Mouse (Mus musculus) CH12.LX (cell line): Measurements from ENCODE around the gene Slc44a3. TPM values are rescaled to one million over a fixed set of nuclear protein-coding genes. Genes with fewer than 3 reads are reported as not detected.

ENCODE experiments used
- DNase-seq: peaks from one replicate; pipeline ENCODE4 v3.0.0-alpha.2; 2013; ENCODE audit errors: extremely low read depth
- H3K27ac ChIP-seq: 2 replicates; pipeline ENCODE4 v1.5.1; 2012; ENCODE audit warnings: low read depth, mild to moderate bottlenecking, control low read depth, moderate library complexity; ENCODE audit not compliant: insufficient read depth
- H3K27me3 ChIP-seq: replicated peaks from 2 replicates; pipeline ENCODE3; 2012; ENCODE audit warnings: inconsistent platforms
- H3K36me3 ChIP-seq, 2 experiments: replicated peaks in 1 of 2; 2 replicates each; pipeline versions ENCODE3 to v1.6.1; 2012; ENCODE audit warnings: inconsistent platforms in 1 of 2, low read length in 1 of 2, mild to moderate bottlenecking in 1 of 2, mixed read lengths in 1 of 2, moderate library complexity in 1 of 2; ENCODE audit not compliant: control insufficient read depth in 1 of 2, insufficient read depth in 1 of 2
- H3K4me1 ChIP-seq, 2 experiments: 2 replicates each; pipeline ENCODE4 v1.6.1; 2012; ENCODE audit warnings: inconsistent platforms in 1 of 2, moderate library complexity in 1 of 2; ENCODE audit not compliant: insufficient read depth in 2 of 2, control insufficient read depth in 1 of 2
- H3K4me2 ChIP-seq: 2 replicates; pipeline ENCODE4 v1.6.1; 2012; ENCODE audit warnings: low read depth, mild to moderate bottlenecking, control low read depth; ENCODE audit not compliant: poor library complexity, insufficient read depth, severe bottlenecking
- H3K4me3 ChIP-seq, 3 experiments: fragments of 150-350 bp in 1 of 3; sonication (generic) in 1 of 3; replicated peaks in 1 of 3; 2 replicates each; pipeline versions ENCODE3 to v1.5.1; 2011 to 2012; ENCODE audit warnings: low read depth in 2 of 3, low read length in 2 of 3, mild to moderate bottlenecking in 2 of 3, moderate library complexity in 2 of 3, control low read depth in 1 of 3, improper control_type of control experiment in 1 of 3, inconsistent platforms in 1 of 3, mixed read lengths in 1 of 3; ENCODE audit not compliant: poor library complexity in 1 of 3
- H3K79me2 ChIP-seq: replicated peaks from 2 replicates; pipeline ENCODE4 v1.6.1; 2012; ENCODE audit warnings: mild to moderate bottlenecking, moderate library complexity; ENCODE audit not compliant: control insufficient read depth, poor library complexity, insufficient read depth, severe bottlenecking; ENCODE audit errors: extremely low read depth
- H3K9ac ChIP-seq: 2 replicates; pipeline ENCODE4 v1.6.1; 2012; ENCODE audit warnings: low read depth, mild to moderate bottlenecking, control low read depth, moderate library complexity; ENCODE audit not compliant: insufficient read depth
- H3K9me3 ChIP-seq: replicated peaks from 2 replicates; pipeline ENCODE3; 2012; ENCODE audit warnings: low read length, inconsistent platforms, mixed read lengths
- BHLHE40 ChIP-seq: IDR thresholded peaks from 2 replicates; pipeline ENCODE4 v1.6.1; 2011; ENCODE audit warnings: mild to moderate bottlenecking, low read depth, low read length, improper control_type of control experiment
- EP300 ChIP-seq: IDR thresholded peaks from 2 replicates; pipeline ENCODE4 v1.6.1; 2011; ENCODE audit warnings: low read length, improper control_type of control experiment
- ETS1 ChIP-seq: conservative IDR thresholded peaks from 2 replicates; pipeline ENCODE4 v1.6.1; 2012; ENCODE audit warnings: low read depth, mild to moderate bottlenecking, inconsistent platforms, low read length, improper control_type of control experiment, moderate library complexity
- JUN ChIP-seq: IDR thresholded peaks from 2 replicates; pipeline ENCODE4 v1.6.1; 2011; ENCODE audit warnings: low read depth, mild to moderate bottlenecking, low read length, improper control_type of control experiment, moderate library complexity; ENCODE audit not compliant: insufficient read depth
- JUND ChIP-seq: conservative IDR thresholded peaks from 2 replicates; pipeline ENCODE4 v1.6.1; 2011; ENCODE audit warnings: low read depth, low read length, improper control_type of control experiment
- KAT2A ChIP-seq: IDR thresholded peaks from 2 replicates; pipeline ENCODE4 v1.6.1; 2012; ENCODE audit warnings: low read length, improper control_type of control experiment, inconsistent platforms; ENCODE audit not compliant: insufficient replicate concordance
- MAFK ChIP-seq: IDR thresholded peaks from 2 replicates; pipeline ENCODE4 v1.6.1; 2011; ENCODE audit warnings: low read length, improper control_type of control experiment; ENCODE audit not compliant: insufficient replicate concordance
- MAZ ChIP-seq: IDR thresholded peaks from 2 replicates; pipeline ENCODE4 v1.6.1; 2012; ENCODE audit warnings: low read depth, mild to moderate bottlenecking, inconsistent platforms, low read length, improper control_type of control experiment, moderate library complexity
- MEF2A ChIP-seq: IDR thresholded peaks from 2 replicates; pipeline ENCODE4 v1.6.1; 2014; ENCODE audit warnings: low read depth, mild to moderate bottlenecking, inconsistent platforms, low read length, improper control_type of control experiment, borderline replicate concordance
- MXI1 ChIP-seq: IDR thresholded peaks from 2 replicates; pipeline ENCODE4 v1.6.1; 2011; ENCODE audit warnings: mild to moderate bottlenecking, low read depth, low read length, improper control_type of control experiment
- NELFE ChIP-seq: IDR thresholded peaks from 2 replicates; pipeline ENCODE4 v1.6.1; 2011; ENCODE audit warnings: low read depth, low read length, improper control_type of control experiment
- NRF1 ChIP-seq: IDR thresholded peaks from 2 replicates; pipeline ENCODE4 v1.6.1; 2014; ENCODE audit warnings: low read depth, mild to moderate bottlenecking, inconsistent platforms, low read length, improper control_type of control experiment, moderate library complexity
- TBP ChIP-seq: conservative IDR thresholded peaks from 2 replicates; pipeline ENCODE4 v1.6.1; 2011; ENCODE audit warnings: low read depth, low read length, improper control_type of control experiment
- USF1 ChIP-seq: IDR thresholded peaks from 2 replicates; pipeline ENCODE4 v1.6.1; 2014; ENCODE audit warnings: low read depth, mild to moderate bottlenecking, inconsistent platforms, low read length, improper control_type of control experiment
- USF2 ChIP-seq: conservative IDR thresholded peaks from 2 replicates; pipeline ENCODE4 v1.6.1; 2011; ENCODE audit warnings: low read depth, low read length, improper control_type of control experiment
- ZC3H11A ChIP-seq: IDR thresholded peaks from 2 replicates; pipeline ENCODE4 v1.6.1; 2012; ENCODE audit warnings: low read depth, mild to moderate bottlenecking, inconsistent platforms, low read length, improper control_type of control experiment
- ZKSCAN1 ChIP-seq: IDR thresholded peaks from 2 replicates; pipeline ENCODE4 v1.6.1; 2012; ENCODE audit warnings: low read depth, inconsistent platforms, low read length, improper control_type of control experiment, borderline replicate concordance
- ZNF384 ChIP-seq: IDR thresholded peaks from 2 replicates; pipeline ENCODE4 v1.6.1; 2012; ENCODE audit warnings: low read depth, low read length, improper control_type of control experiment, inconsistent platforms
- dilution Hi-C: fragments of 300-500 bp; cut with MboI; formaldehyde crosslinking; loops from 2 replicates; pipeline ENCODE4 v1.14.3; 2020; ENCODE audit warnings: low sequenced_read_pairs; ENCODE audit not compliant: extremely low pct_unique_long_range_greater_than_20kb, extremely low pct_ligation_motif_present
- in situ Hi-C: fragments of 300-500 bp; cut with MboI; formaldehyde crosslinking; loops from 3 replicates; pipeline ENCODE4 v1.14.3; 2019; ENCODE audit warnings: low sequenced_read_pairs, low pct_ligation_motif_present, low pct_unique_long_range_greater_than_20kb, mixed read lengths
- polyA plus RNA-seq: library from polyadenylated mRNA; unstranded; fragments of >175 nt; gene quantifications from 2 replicates; pipeline ENCODE4 v1.2.1, GENCODE M21; 2012; ENCODE audit warnings: low read depth; ENCODE audit not compliant: insufficient read length
- total RNA-seq, 2 experiments: library from RNA; depleted of rRNA; stranded (reverse); fragments of 300-350 nt in 1 of 2; fragments of >200 nt in 1 of 2; gene quantifications; 2 replicates each; pipeline ENCODE4 v1.2.3; 2012 to 2014

The Slc44a3 gene
- total and polyA plus RNA-seq, 3 experiments, result not detected

DNA sequence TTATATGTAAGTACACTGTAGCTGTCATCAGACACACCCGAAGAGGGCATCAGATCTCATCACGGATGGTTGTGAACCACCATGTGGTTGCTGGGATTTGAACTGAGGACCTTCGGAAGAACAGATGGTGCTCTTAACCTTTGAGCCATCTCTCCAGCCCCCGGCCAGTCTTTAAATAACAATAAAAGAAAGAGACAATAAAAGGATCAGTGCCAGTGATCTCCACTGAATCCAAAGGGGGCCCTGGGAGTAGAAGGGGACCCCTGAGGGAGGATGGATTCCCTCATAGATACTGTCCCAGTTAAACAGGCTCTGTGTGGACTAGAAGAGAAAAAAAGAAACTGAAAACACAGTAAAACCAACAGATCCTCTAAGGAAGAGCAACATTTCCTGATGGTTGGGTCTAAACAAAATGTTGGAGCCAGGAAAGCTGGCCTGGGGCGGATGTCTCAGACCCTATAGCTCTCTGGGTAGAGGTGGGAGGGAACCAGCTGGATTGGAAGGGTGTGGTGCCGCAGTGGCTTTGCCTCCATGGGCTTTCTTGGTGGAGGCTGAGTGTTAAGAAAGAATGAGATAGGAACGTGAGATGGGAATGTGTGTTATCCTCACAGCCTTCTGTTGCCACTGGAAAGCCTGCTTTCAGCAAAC, 101.8 kb downstream of the Slc44a3 start:
- dilution Hi-C loops, result no loop called here
- in situ Hi-C loops, result no loop called here
- H3K27ac ChIP-seq, result no peak overlapping the region
- no peak for DNase-seq
- TF ChIP-seq JUN (no peak), EP300 (no peak), TBP (no peak), MAFK (no peak), USF2 (no peak), USF1 (no peak), ZC3H11A (no peak), ZNF384 (no peak)
- H3K9me3 ChIP-seq, result no peaks in the 10 kb centered on the region
- H3K4me1 ChIP-seq, result peaks cover 0 to 41% of the 10 kb centered on the region in 2 experiments; a peak in 2 of 4 replicates
- peaks cover 4% of the 10 kb centered on the region for H3K27me3 ChIP-seq
- H3K79me2 ChIP-seq, result no peaks in the 10 kb centered on the region
- H3K4me3 ChIP-seq, result no peak overlapping the region
- no peak overlapping the region for H3K9ac ChIP-seq
- no peak overlapping the region for H3K4me2 ChIP-seq
- H3K36me3 ChIP-seq, result peaks cover 0 to 4% of the 10 kb centered on the region in 2 experiments

DNA sequence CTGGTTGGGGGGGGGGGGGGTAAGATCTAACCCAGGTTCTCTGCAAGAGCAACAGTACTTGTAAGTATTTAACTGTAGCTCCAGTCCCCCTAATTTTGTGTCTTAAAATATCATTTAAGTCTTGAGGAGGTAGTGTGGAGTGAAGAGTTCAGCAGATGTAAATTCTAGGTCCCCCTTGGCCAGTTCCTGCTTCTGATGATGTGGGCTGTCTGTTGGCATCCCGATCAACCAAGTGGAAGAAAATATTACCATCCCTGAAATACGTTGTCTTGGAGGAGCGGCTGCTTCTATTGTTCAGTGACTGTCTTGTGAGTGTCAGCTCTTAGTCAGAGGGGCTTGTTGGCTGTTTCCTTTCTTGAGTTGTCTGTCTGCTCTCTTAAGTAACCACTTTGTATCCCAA, 102.7 kb downstream of the Slc44a3 start:
- H3K9me3 ChIP-seq, result no peaks in the 10 kb centered on the region
- no peak overlapping the region for H3K4me3 ChIP-seq
- peaks cover 0 to 34% of the 10 kb centered on the region in 2 experiments; a peak in 2 of 4 replicates for H3K4me1 ChIP-seq
- H3K4me2 ChIP-seq, result no peak overlapping the region
- DNase-seq, result no peak
- peaks cover 8% of the 10 kb centered on the region for H3K27me3 ChIP-seq
- H3K36me3 ChIP-seq, result peaks cover 0 to 4% of the 10 kb centered on the region in 2 experiments
- no peaks in the 10 kb centered on the region for H3K79me2 ChIP-seq
- in situ Hi-C loops, result no loop called here
- dilution Hi-C loops, result no loop called here
- H3K27ac ChIP-seq, result no peak overlapping the region
- TF ChIP-seq MAZ (no peak), NELFE (no peak)
- no peak overlapping the region for H3K9ac ChIP-seq

DNA sequence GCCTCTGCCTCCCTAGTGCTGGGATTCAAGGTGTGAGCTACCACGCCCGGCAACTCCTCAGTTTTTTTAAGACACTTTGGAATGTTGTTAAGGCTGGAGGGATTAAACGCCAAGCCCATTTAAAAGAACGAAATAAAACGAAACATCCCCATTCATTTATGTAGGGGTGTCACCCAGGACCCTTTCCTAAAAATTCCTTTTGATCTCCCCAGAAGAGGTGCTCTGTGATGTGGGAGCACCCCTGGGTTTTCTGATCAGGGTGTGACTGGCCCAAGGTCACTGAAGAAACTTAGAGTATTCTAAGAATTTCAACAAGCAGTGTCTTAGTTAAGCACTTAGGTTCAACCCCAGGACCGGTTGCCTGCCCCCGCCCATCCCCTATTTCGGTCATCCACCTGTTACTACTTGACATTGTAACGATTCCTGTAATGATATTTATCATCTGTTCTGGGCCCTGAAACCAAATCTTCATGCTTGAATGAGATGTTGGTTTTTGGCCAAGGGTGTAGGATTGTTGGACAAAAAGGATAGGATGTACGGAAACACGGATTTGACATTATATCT, 103.4 kb downstream of the Slc44a3 start:
- H3K27ac ChIP-seq, result no peak overlapping the region
- in situ Hi-C loops (no loop called here), dilution Hi-C loops (no loop called here)
- TF ChIP-seq ZNF384, result no peak
- TF ChIP-seq EP300, result no peak
- no peak for TF ChIP-seq MEF2A
- TF ChIP-seq NRF1, result no peak
- TF ChIP-seq ETS1, result no peak
- no peak for TF ChIP-seq JUND
- no peak for TF ChIP-seq KAT2A
- TF ChIP-seq MXI1, result no peak
- TF ChIP-seq ZKSCAN1, result no peak
- no peak for TF ChIP-seq BHLHE40
- H3K4me1 ChIP-seq, result peaks cover 0 to 29% of the 10 kb centered on the region in 2 experiments; a peak in 2 of 4 replicates
- no peak overlapping the region for H3K9ac ChIP-seq
- peaks cover 11% of the 10 kb centered on the region for H3K27me3 ChIP-seq
- no peaks in the 10 kb centered on the region for H3K79me2 ChIP-seq
- no peak overlapping the region for H3K4me2 ChIP-seq
- H3K4me3 ChIP-seq, result no peak overlapping the region
- DNase-seq, result no peak
- peaks cover 0 to 3% of the 10 kb centered on the region in 2 experiments for H3K36me3 ChIP-seq
- no peaks in the 10 kb centered on the region for H3K9me3 ChIP-seq
